Mouse (Mus musculus): ENCODE measurements at regions not wholly inside any gene's neighbourhood (a gene's known extent, or its start where the extent isn't known, plus 50 kb on each side); places are given as distances from the start of the nearest gene placed in this dataset.

DNA sequence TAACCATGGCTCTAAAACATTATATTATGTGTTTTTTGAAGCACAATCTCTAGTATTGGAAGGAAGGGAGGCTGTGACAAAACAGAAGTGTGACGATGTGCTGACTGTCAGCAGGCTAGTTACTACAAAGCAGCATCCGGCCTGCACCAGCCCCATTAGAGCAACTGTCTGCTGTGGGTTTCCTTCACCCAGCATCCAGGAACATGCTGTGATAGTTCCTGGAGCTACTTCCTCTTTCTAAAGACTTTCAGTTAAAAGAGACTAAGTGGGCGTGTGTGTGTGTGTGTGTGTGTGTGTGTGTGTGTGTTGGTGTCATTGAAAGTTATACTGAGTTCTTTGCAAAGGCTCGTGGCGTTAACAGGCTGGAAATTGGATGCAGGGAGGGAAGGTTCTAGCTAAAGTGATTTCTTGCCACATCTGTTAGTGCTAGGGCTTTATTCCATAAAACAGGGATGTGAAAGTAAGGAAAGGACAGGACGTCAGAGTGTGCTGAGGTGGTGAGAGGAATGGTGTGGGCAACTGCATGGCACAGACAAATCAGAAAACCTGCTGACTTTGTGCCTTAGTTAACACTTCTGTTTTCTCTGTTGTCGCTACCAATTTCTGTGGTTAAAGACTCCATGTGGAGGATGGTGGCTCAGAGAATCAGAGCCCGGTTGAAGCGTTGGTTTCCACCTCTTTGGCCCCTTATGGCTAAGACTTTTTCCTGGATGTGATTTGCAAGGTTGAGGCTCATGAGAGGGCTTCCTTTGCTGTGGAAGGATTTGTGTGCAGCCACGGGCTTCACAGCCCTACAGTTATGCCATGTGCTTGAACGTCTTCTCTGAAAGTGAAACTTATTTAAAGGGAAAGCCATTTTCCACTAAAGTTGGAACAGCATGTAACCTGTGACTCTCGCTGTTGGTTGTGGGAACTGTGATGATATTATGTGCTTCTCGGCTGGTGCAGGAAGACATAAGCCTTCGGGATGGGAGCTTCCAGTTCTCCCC lies 321.0 kb upstream of the Rnaseh2b start:
- ATAC-seq (no peak), DNase-seq (ENCODE audit: low spot score) (no peak)
- no peak overlapping the region for H3K4me3 ChIP-seq (ENCODE audit: low read length)
- no peak for TF ChIP-seq CTCF (IDR thresholded peaks at IDR 0.05; ENCODE audit: low read depth)
- no peak overlapping the region for H3K4me2 ChIP-seq (ENCODE audit: low read depth, low read length)
- H3K9ac ChIP-seq (replicated peaks; ENCODE audit: low read length): no peak overlapping the region
- H3K27ac ChIP-seq: no peak overlapping the region
- H3K4me1 ChIP-seq (ENCODE audit: insufficient read depth, low read length): no peaks in the 10 kb centered on the region
- H3K9me3 ChIP-seq (ENCODE audit: low read length): no peaks in the 10 kb centered on the region
- no peaks in the 10 kb centered on the region for H3K27me3 ChIP-seq (ENCODE audit: insufficient read depth, low read length)
- no peaks in the 10 kb centered on the region for H3K36me3 ChIP-seq (ENCODE audit: insufficient read depth, low read length)
- 75% methylated on average over 14 of the region's 14 CpGs for WGBS

DNA sequence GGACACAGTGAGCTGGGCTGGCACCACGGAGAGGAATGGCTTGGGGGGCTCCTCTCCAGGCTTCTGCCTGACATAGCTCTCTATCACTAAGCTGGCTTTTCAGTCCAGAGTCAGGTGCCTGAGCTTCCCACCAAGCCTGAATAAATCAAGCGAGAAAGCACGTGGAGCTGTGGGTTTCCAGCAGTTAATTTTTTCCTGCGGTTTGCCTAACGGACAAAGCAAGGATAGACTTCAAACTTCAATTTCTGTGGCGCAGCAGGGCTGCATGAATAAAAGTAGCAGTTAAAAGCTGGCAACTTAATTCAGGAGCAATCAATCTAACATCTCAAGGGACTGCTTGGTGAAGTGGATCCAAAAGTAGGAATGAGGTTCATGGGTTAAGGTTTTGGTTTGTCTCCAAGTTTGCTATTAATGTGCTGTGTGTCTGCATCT lies 317.1 kb upstream of the Rnaseh2b start:
- ATAC-seq: no peak
- Histone ChIP-seq H3K4me3 (ENCODE audit: low read length) (no peak overlapping the region), H3K36me3 (ENCODE audit: insufficient read depth, low read length) (no peaks in the 10 kb centered on the region), H3K9ac (replicated peaks; ENCODE audit: low read length) (no peak overlapping the region), H3K27me3 (ENCODE audit: insufficient read depth, low read length) (no peaks in the 10 kb centered on the region), H3K4me1 (ENCODE audit: insufficient read depth, low read length) (no peaks in the 10 kb centered on the region), H3K9me3 (ENCODE audit: low read length) (no peaks in the 10 kb centered on the region), H3K4me2 (ENCODE audit: low read depth, low read length) (no peak overlapping the region), H3K27ac (no peak overlapping the region)
- no peak for TF ChIP-seq CTCF (IDR thresholded peaks at IDR 0.05; ENCODE audit: low read depth)
- WGBS: 37% methylated on average over 6 of the region's 6 CpGs
- peak; percentile 23 for DNase-seq (ENCODE audit: low spot score)

DNA sequence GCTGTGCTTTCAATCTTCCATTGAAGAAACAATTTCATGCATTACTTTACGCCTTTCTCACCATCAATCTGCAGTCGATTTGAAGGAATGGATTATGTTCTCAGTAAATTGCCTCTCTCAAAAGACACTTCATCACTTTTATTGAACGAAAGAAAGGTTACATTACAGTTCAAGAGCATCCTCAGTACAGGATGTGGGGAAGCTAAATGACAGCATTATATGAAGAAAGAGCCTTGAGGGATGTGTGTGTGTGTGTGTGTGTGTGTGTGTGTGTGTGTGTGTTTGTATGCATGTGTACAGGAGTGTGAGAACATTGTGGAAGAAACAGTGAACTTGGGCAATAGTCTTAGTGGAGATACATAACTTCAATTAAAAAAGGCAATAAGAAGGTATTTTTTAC lies 311.8 kb upstream of the Rnaseh2b start:
- no peak overlapping the region for H3K4me2 ChIP-seq (ENCODE audit: low read depth, low read length)
- TF ChIP-seq CTCF (IDR thresholded peaks at IDR 0.05; ENCODE audit: low read depth): no peak
- no peak overlapping the region for H3K4me3 ChIP-seq (ENCODE audit: low read length)
- H3K4me1 ChIP-seq (ENCODE audit: insufficient read depth, low read length): no peaks in the 10 kb centered on the region
- H3K9ac ChIP-seq (replicated peaks; ENCODE audit: low read length): no peak overlapping the region
- DNase-seq (ENCODE audit: low spot score): no peak
- H3K9me3 ChIP-seq (ENCODE audit: low read length): no peaks in the 10 kb centered on the region
- no peak overlapping the region for H3K27ac ChIP-seq
- H3K36me3 ChIP-seq (ENCODE audit: insufficient read depth, low read length): no peaks in the 10 kb centered on the region
- no peaks in the 10 kb centered on the region for H3K27me3 ChIP-seq (ENCODE audit: insufficient read depth, low read length)
- 45% methylated on average over 3 of the region's 3 CpGs for WGBS
- ATAC-seq: no peak

DNA sequence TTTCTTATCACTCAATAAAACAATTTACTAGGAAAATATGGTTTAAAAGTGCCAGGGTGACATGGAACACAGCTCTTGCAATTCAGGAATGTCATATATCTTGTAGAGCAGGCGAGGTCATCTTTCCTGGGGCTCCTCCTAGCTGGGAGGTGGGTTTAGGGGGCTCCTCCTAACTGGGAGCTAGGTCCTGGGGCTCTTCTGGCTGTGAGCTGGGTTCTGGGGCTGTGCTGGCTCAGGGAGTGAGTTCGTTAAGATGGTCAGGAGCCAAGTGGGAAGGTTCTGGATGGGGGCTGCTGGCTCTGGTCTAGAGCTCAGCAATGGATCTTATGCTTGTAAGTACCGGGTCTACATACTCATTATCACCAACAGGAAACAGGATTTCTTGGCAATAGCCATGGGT lies 306.8 kb upstream of the Rnaseh2b start:
- Histone ChIP-seq H3K9me3 (ENCODE audit: low read length) (no peaks in the 10 kb centered on the region), H3K36me3 (ENCODE audit: insufficient read depth, low read length) (no peaks in the 10 kb centered on the region), H3K27me3 (ENCODE audit: insufficient read depth, low read length) (no peaks in the 10 kb centered on the region), H3K27ac (no peak overlapping the region), H3K4me2 (ENCODE audit: low read depth, low read length) (no peak overlapping the region), H3K9ac (replicated peaks; ENCODE audit: low read length) (no peak overlapping the region), H3K4me3 (ENCODE audit: low read length) (no peak overlapping the region), H3K4me1 (ENCODE audit: insufficient read depth, low read length) (no peaks in the 10 kb centered on the region)
- TF ChIP-seq CTCF (IDR thresholded peaks at IDR 0.05; ENCODE audit: low read depth): no peak
- WGBS: 73% methylated on average over 3 of the region's 3 CpGs
- DNase-seq (ENCODE audit: low spot score) (no peak), ATAC-seq (no peak)

DNA sequence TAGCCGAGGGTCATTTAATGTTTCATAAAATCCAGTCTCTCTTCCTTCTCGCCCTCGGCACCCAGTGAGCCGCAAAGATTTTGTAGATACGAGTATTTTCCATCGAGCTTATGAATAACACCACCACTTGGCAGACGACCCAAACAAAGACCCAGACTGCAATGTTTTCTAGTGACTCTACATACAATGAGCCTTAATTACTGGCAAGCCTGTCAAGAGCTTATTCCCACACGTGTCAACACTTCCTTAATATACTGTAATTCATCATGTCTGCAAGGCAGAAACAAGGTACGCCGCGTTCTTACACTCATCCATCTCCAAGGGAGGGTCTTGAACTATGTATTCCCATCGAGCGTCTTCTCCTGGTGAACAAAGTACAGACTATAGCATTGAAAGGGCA lies 306.2 kb upstream of the Rnaseh2b start:
- H3K36me3 ChIP-seq (ENCODE audit: insufficient read depth, low read length): no peaks in the 10 kb centered on the region
- no peaks in the 10 kb centered on the region for H3K27me3 ChIP-seq (ENCODE audit: insufficient read depth, low read length)
- ATAC-seq (no peak), DNase-seq (ENCODE audit: low spot score) (no peak)
- H3K27ac ChIP-seq: no peak overlapping the region
- H3K9me3 ChIP-seq (ENCODE audit: low read length): no peaks in the 10 kb centered on the region
- no peak overlapping the region for H3K9ac ChIP-seq (replicated peaks; ENCODE audit: low read length)
- no peaks in the 10 kb centered on the region for H3K4me1 ChIP-seq (ENCODE audit: insufficient read depth, low read length)
- WGBS: 64% methylated on average over 13 of the region's 13 CpGs
- no peak overlapping the region for H3K4me3 ChIP-seq (ENCODE audit: low read length)
- no peak for TF ChIP-seq CTCF (IDR thresholded peaks at IDR 0.05; ENCODE audit: low read depth)
- no peak overlapping the region for H3K4me2 ChIP-seq (ENCODE audit: low read depth, low read length)

DNA sequence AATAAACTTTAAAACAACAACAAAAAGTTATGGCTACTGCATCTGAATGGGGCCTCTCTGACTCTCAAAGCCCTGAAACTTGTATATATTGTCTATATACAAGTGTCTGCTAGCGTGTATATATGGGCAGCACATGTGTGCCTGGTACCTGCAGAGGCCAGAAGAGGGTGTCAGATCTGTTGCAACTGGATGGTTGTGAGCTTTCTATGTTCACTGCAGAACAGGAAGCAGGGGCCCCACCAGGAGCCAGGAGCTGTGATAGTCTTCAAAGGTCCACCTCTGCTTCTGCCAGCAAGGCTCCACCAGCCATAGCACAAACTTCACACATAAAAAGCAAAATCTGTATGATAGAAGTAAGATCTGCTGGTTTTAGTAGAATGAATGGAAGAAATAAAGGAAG lies 297.1 kb upstream of the Rnaseh2b start:
- TF ChIP-seq CTCF (IDR thresholded peaks at IDR 0.05; ENCODE audit: low read depth): no peak
- no peak for ATAC-seq
- Histone ChIP-seq H3K4me1 (ENCODE audit: insufficient read depth, low read length) (no peaks in the 10 kb centered on the region), H3K36me3 (ENCODE audit: insufficient read depth, low read length) (no peaks in the 10 kb centered on the region), H3K27ac (no peak overlapping the region), H3K4me2 (ENCODE audit: low read depth, low read length) (no peak overlapping the region), H3K9ac (replicated peaks; ENCODE audit: low read length) (no peak overlapping the region), H3K27me3 (ENCODE audit: insufficient read depth, low read length) (no peaks in the 10 kb centered on the region), H3K9me3 (ENCODE audit: low read length) (no peaks in the 10 kb centered on the region), H3K4me3 (ENCODE audit: low read length) (no peak overlapping the region)
- 91% methylated on average over 1 of the region's 1 CpGs for whole genome bisulfite sequencing
- DNase-seq (ENCODE audit: low spot score): no peak

DNA sequence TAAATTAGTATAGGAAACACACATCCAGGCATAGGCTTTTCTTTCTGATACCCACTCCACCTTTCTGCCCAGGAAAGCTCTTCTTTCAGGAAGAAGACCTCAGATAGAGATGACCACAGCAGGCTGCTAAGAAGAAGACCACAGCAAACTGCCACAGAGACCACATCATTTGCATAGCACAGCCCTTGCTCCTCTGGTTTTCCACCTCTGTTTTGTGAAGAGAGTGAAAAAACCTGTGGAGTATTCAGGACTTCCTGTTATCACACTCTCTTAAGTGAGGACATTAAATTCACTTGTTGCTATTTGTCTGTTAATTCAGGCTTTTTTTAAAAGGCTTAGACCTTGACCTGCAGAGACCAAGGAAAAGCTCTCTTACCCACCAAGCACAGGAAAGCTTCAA lies 294.7 kb upstream of the Rnaseh2b start:
- Histone ChIP-seq H3K4me2 (ENCODE audit: low read depth, low read length) (no peak overlapping the region), H3K4me3 (ENCODE audit: low read length) (no peak overlapping the region), H3K9me3 (ENCODE audit: low read length) (no peaks in the 10 kb centered on the region), H3K27ac (no peak overlapping the region), H3K36me3 (ENCODE audit: insufficient read depth, low read length) (no peaks in the 10 kb centered on the region), H3K9ac (replicated peaks; ENCODE audit: low read length) (no peak overlapping the region), H3K4me1 (ENCODE audit: insufficient read depth, low read length) (peaks cover 4% of the 10 kb centered on the region; the same call in 1 of the 2 replicates), H3K27me3 (ENCODE audit: insufficient read depth, low read length) (no peaks in the 10 kb centered on the region)
- no peak for ATAC-seq
- no peak for DNase-seq (ENCODE audit: low spot score)
- no peak for TF ChIP-seq CTCF (IDR thresholded peaks at IDR 0.05; ENCODE audit: low read depth)
